Mouse (Mus musculus) CH12.LX (cell line): ENCODE data around the gene H2-M5. TPM values are rescaled to one million over a fixed set of nuclear protein-coding genes. Genes with fewer than 3 reads are reported as not detected.

Experiments used
- DNase-seq: peaks from one replicate; pipeline ENCODE4 v3.0.0-alpha.2; 2013; ENCODE audit errors: extremely low read depth
- H3K27ac ChIP-seq: 2 replicates; pipeline ENCODE4 v1.5.1; 2012; ENCODE audit warnings: low read depth, mild to moderate bottlenecking, control low read depth, moderate library complexity; ENCODE audit not compliant: insufficient read depth
- H3K27me3 ChIP-seq: replicated peaks from 2 replicates; pipeline ENCODE3; 2012; ENCODE audit warnings: inconsistent platforms
- H3K36me3 ChIP-seq, 2 experiments: replicated peaks in 1 of 2; 2 replicates each; pipeline versions ENCODE3 to v1.6.1; 2012; ENCODE audit warnings: inconsistent platforms in 1 of 2, low read length in 1 of 2, mild to moderate bottlenecking in 1 of 2, mixed read lengths in 1 of 2, moderate library complexity in 1 of 2; ENCODE audit not compliant: control insufficient read depth in 1 of 2, insufficient read depth in 1 of 2
- H3K4me1 ChIP-seq, 2 experiments: 2 replicates each; pipeline ENCODE4 v1.6.1; 2012; ENCODE audit warnings: inconsistent platforms in 1 of 2, moderate library complexity in 1 of 2; ENCODE audit not compliant: insufficient read depth in 2 of 2, control insufficient read depth in 1 of 2
- H3K4me2 ChIP-seq: 2 replicates; pipeline ENCODE4 v1.6.1; 2012; ENCODE audit warnings: low read depth, mild to moderate bottlenecking, control low read depth; ENCODE audit not compliant: poor library complexity, insufficient read depth, severe bottlenecking
- H3K4me3 ChIP-seq, 3 experiments: fragments of 150-350 bp in 1 of 3; sonication (generic) in 1 of 3; replicated peaks in 1 of 3; 2 replicates each; pipeline versions ENCODE3 to v1.5.1; 2011 to 2012; ENCODE audit warnings: low read depth in 2 of 3, low read length in 2 of 3, mild to moderate bottlenecking in 2 of 3, moderate library complexity in 2 of 3, control low read depth in 1 of 3, improper control_type of control experiment in 1 of 3, inconsistent platforms in 1 of 3, mixed read lengths in 1 of 3; ENCODE audit not compliant: poor library complexity in 1 of 3
- H3K79me2 ChIP-seq: replicated peaks from 2 replicates; pipeline ENCODE4 v1.6.1; 2012; ENCODE audit warnings: mild to moderate bottlenecking, moderate library complexity; ENCODE audit not compliant: control insufficient read depth, poor library complexity, insufficient read depth, severe bottlenecking; ENCODE audit errors: extremely low read depth
- H3K9ac ChIP-seq: 2 replicates; pipeline ENCODE4 v1.6.1; 2012; ENCODE audit warnings: low read depth, mild to moderate bottlenecking, control low read depth, moderate library complexity; ENCODE audit not compliant: insufficient read depth
- H3K9me3 ChIP-seq: replicated peaks from 2 replicates; pipeline ENCODE3; 2012; ENCODE audit warnings: low read length, inconsistent platforms, mixed read lengths
- CTCF ChIP-seq, 2 experiments: IDR thresholded peaks in 1 of 2; conservative IDR thresholded peaks in 1 of 2; 2 replicates each; pipeline ENCODE4 v1.5.1; 2011 to 2012; ENCODE audit warnings: low read depth in 2 of 2, low read length in 2 of 2, improper control_type of control experiment in 1 of 2, inconsistent platforms in 1 of 2, mild to moderate bottlenecking in 1 of 2, moderate library complexity in 1 of 2
- E2F4 ChIP-seq: IDR thresholded peaks from 2 replicates; pipeline ENCODE4 v1.6.1; 2011; ENCODE audit warnings: low read depth, low read length, improper control_type of control experiment; ENCODE audit not compliant: insufficient replicate concordance
- HCFC1 ChIP-seq: IDR thresholded peaks from 2 replicates; pipeline ENCODE4 v1.6.1; 2012; ENCODE audit warnings: low read depth, mild to moderate bottlenecking, inconsistent platforms, low read length, improper control_type of control experiment
- IRF4 ChIP-seq: IDR thresholded peaks from 2 replicates; pipeline ENCODE4 v1.6.1; 2014; ENCODE audit warnings: low read depth, mild to moderate bottlenecking, inconsistent platforms, low read length, improper control_type of control experiment
- JUN ChIP-seq: IDR thresholded peaks from 2 replicates; pipeline ENCODE4 v1.6.1; 2011; ENCODE audit warnings: low read depth, mild to moderate bottlenecking, low read length, improper control_type of control experiment, moderate library complexity; ENCODE audit not compliant: insufficient read depth
- MAZ ChIP-seq: IDR thresholded peaks from 2 replicates; pipeline ENCODE4 v1.6.1; 2012; ENCODE audit warnings: low read depth, mild to moderate bottlenecking, inconsistent platforms, low read length, improper control_type of control experiment, moderate library complexity
- MEF2A ChIP-seq: IDR thresholded peaks from 2 replicates; pipeline ENCODE4 v1.6.1; 2014; ENCODE audit warnings: low read depth, mild to moderate bottlenecking, inconsistent platforms, low read length, improper control_type of control experiment, borderline replicate concordance
- MXI1 ChIP-seq: IDR thresholded peaks from 2 replicates; pipeline ENCODE4 v1.6.1; 2011; ENCODE audit warnings: mild to moderate bottlenecking, low read depth, low read length, improper control_type of control experiment
- MYC ChIP-seq: IDR thresholded peaks from 2 replicates; pipeline ENCODE4 v1.6.1; 2011; ENCODE audit warnings: low read depth, mild to moderate bottlenecking, improper control_type of control experiment, low read length
- POLR2A ChIP-seq: IDR thresholded peaks from 2 replicates; pipeline ENCODE4 v1.6.1; 2011; ENCODE audit warnings: low read depth, mild to moderate bottlenecking, improper control_type of control experiment, low read length
- POLR2AphosphoS2 ChIP-seq: IDR thresholded peaks from 2 replicates; pipeline ENCODE4 v1.6.1; 2011; ENCODE audit warnings: low read depth, low read length, improper control_type of control experiment
- TCF12 ChIP-seq: IDR thresholded peaks from 2 replicates; pipeline ENCODE4 v1.6.1; 2014; ENCODE audit warnings: low read depth, mild to moderate bottlenecking, inconsistent platforms, low read length, improper control_type of control experiment
- USF1 ChIP-seq: IDR thresholded peaks from 2 replicates; pipeline ENCODE4 v1.6.1; 2014; ENCODE audit warnings: low read depth, mild to moderate bottlenecking, inconsistent platforms, low read length, improper control_type of control experiment
- USF2 ChIP-seq: conservative IDR thresholded peaks from 2 replicates; pipeline ENCODE4 v1.6.1; 2011; ENCODE audit warnings: low read depth, low read length, improper control_type of control experiment
- ZKSCAN1 ChIP-seq: IDR thresholded peaks from 2 replicates; pipeline ENCODE4 v1.6.1; 2012; ENCODE audit warnings: low read depth, inconsistent platforms, low read length, improper control_type of control experiment, borderline replicate concordance
- ZNF384 ChIP-seq: IDR thresholded peaks from 2 replicates; pipeline ENCODE4 v1.6.1; 2012; ENCODE audit warnings: low read depth, low read length, improper control_type of control experiment, inconsistent platforms
- dilution Hi-C: fragments of 300-500 bp; cut with MboI; formaldehyde crosslinking; loops from 2 replicates; pipeline ENCODE4 v1.14.3; 2020; ENCODE audit warnings: low sequenced_read_pairs; ENCODE audit not compliant: extremely low pct_unique_long_range_greater_than_20kb, extremely low pct_ligation_motif_present
- in situ Hi-C: fragments of 300-500 bp; cut with MboI; formaldehyde crosslinking; loops from 3 replicates; pipeline ENCODE4 v1.14.3; 2019; ENCODE audit warnings: low sequenced_read_pairs, low pct_ligation_motif_present, low pct_unique_long_range_greater_than_20kb, mixed read lengths
- polyA plus RNA-seq: library from polyadenylated mRNA; unstranded; fragments of >175 nt; gene quantifications from 2 replicates; pipeline ENCODE4 v1.2.1, GENCODE M21; 2012; ENCODE audit warnings: low read depth; ENCODE audit not compliant: insufficient read length
- total RNA-seq, 2 experiments: library from RNA; depleted of rRNA; stranded (reverse); fragments of 300-350 nt in 1 of 2; fragments of >200 nt in 1 of 2; gene quantifications; 2 replicates each; pipeline ENCODE4 v1.2.3; 2012 to 2014

The H2-M5 gene
- total and polyA plus RNA-seq, 3 experiments, result 1.1 to 2.2 (median 1.1) TPM

GRCm38 (mm10) chr17:37000863-37001262 lies 11.5 kb upstream of the H2-M5 start, which contains the start of gene Zfp57:
Gene Zfp57, plus strand, starts transcription at chr17:37001163.
- Histone ChIP-seq H3K36me3 (no peaks in the 10 kb centered on the region), H3K9ac (no peak within 1 kb of the TSS), H3K79me2 (no peaks in the 10 kb centered on the region), H3K4me2 (no peak within 1 kb of the TSS), H3K4me3 (no peak within 1 kb of the TSS), H3K4me1 (0 out of 4 replicates have a peak, but pooled peaks cover 0 to 4% of the 10 kb centered on the region in 2 experiments)
- TF ChIP-seq USF2, result no peak
- TF ChIP-seq POLR2A, result no peak
- TF ChIP-seq TCF12, result no peak
- no peak for TF ChIP-seq USF1
- TF ChIP-seq JUN, result no peak
- no peak for TF ChIP-seq ZKSCAN1
- TF ChIP-seq POLR2AphosphoS2, result no peak
- TF ChIP-seq MXI1, result no peak
- TF ChIP-seq MEF2A, result no peak
- TF ChIP-seq MYC, result no peak
- TF ChIP-seq CTCF (conservative IDR thresholded peaks at IDR 0.05 in 1 of 2, IDR thresholded peaks at IDR 0.05 in 1 of 2; ENCODE audit: low read depth in 2 of 2, low read length in 2 of 2), result no peak
- no peak for TF ChIP-seq HCFC1
- TF ChIP-seq, all 38 proteins: peak for 0
- Histone ChIP-seq H3K27me3 (no peaks in the 10 kb centered on the region), H3K27ac (no peak within 1 kb of the TSS), H3K9me3 (no peaks in the 10 kb centered on the region)
- dilution Hi-C loops, result no loop called here
- DNase-seq, result no peak
- in situ Hi-C loops, result no loop called here

GRCm38 (mm10) chr17:36998477-36998876 lies 9.1 kb upstream of the H2-M5 start:
- no peaks in the 10 kb centered on the region for H3K9me3 ChIP-seq
- no peaks in the 10 kb centered on the region for H3K27me3 ChIP-seq
- DNase-seq, result no peak
- H3K4me1 ChIP-seq, result peaks cover 0 to 26% of the 10 kb centered on the region in 2 experiments; a peak in 2 of 4 replicates
- no peaks in the 10 kb centered on the region for H3K79me2 ChIP-seq
- no peak overlapping the region for H3K27ac ChIP-seq
- H3K36me3 ChIP-seq, result no peaks in the 10 kb centered on the region
- no peak overlapping the region for H3K4me3 ChIP-seq
- no peak overlapping the region for H3K9ac ChIP-seq
- in situ Hi-C loops (loop anchor here (10.0 kb wide), 1 partner anchor 84 kb away; no protein-coding TSS in a partner anchor), dilution Hi-C loops (no loop called here)
- no peak for TF ChIP-seq USF2
- TF ChIP-seq IRF4, result no peak
- TF ChIP-seq USF1, result no peak
- no peak for TF ChIP-seq MEF2A
- TF ChIP-seq ZNF384, result no peak
- no peak for TF ChIP-seq E2F4
- TF ChIP-seq MAZ, result no peak
- no peak overlapping the region for H3K4me2 ChIP-seq
